Mouse (Mus musculus) heart, embryonic 12.5 days (tissue): ENCODE measurements around the gene Reln. TPM values are rescaled to one million over a fixed set of nuclear protein-coding genes. Genes with fewer than 3 reads are reported as not detected.
A peak's percentile ranks its signal among the peaks of the same experiment; 100 is the strongest.

Experiments
- ATAC-seq: fragments of 200-750 bp; cut with Nextera tagmentation; 2 replicates; pipeline ENCODE4 v1.8.0; 2017; ENCODE audit warnings: moderate TSS enrichment, moderate library complexity; ENCODE audit not compliant: insufficient number of reproducible peaks, low FRiP score
- H3K27ac ChIP-seq: fragments of 300-500 bp; sonication (generic); 2 replicates; pipeline ENCODE4 v1.5.1; 2016; ENCODE audit warnings: mild to moderate bottlenecking, moderate library complexity; ENCODE audit not compliant: poor library complexity, severe bottlenecking
- H3K27me3 ChIP-seq: fragments of 300-500 bp; sonication (generic); replicated peaks from 2 replicates; pipeline ENCODE4 v1.6.1; 2016; ENCODE audit warnings: mild to moderate bottlenecking, moderate library complexity
- H3K36me3 ChIP-seq: fragments of 300-500 bp; sonication (generic); 2 replicates; pipeline ENCODE4 v1.6.1; 2016; ENCODE audit warnings: mild to moderate bottlenecking, moderate library complexity
- H3K4me1 ChIP-seq: fragments of 300-500 bp; sonication (generic); replicated peaks from 2 replicates; pipeline ENCODE4 v1.6.1; 2016; ENCODE audit warnings: mild to moderate bottlenecking
- H3K4me2 ChIP-seq: fragments of 300-500 bp; sonication (generic); 2 replicates; pipeline ENCODE4 v1.6.1; 2016; ENCODE audit warnings: mild to moderate bottlenecking, moderate library complexity
- H3K4me3 ChIP-seq: fragments of 300-500 bp; sonication (generic); 2 replicates; pipeline ENCODE4 v1.5.1; 2016; ENCODE audit warnings: mild to moderate bottlenecking
- H3K9ac ChIP-seq: fragments of 300-500 bp; sonication (generic); 2 replicates; pipeline ENCODE4 v1.6.1; 2016; ENCODE audit warnings: mild to moderate bottlenecking, moderate library complexity
- H3K9me3 ChIP-seq: fragments of 300-500 bp; sonication (generic); replicated peaks from 2 replicates; pipeline ENCODE4 v1.6.1; 2016; ENCODE audit warnings: mild to moderate bottlenecking, moderate library complexity
- WGBS: fragments of 180-500 bp; shearing (Covaris S2); methylation state at CpG from one replicate; pipeline ENCODE4 v1.1.7; 2016; 5-methylcytosine and 5-hydroxymethylcytosine counted together
- polyA plus RNA-seq: library from polyadenylated mRNA; unstranded; fragments of >200 nt; fragmentation: Nextera tagmentation; extraction: Ambion mirVana; gene quantifications from 2 replicates; pipeline ENCODE4 v1.2.1, GENCODE M21; 2016

The Reln gene
- polyA plus RNA-seq, 1 experiment from 2014 or later: 4.6 TPM

GRCm38 (mm10) chr5:22335408-22335807 is 9.1 kb downstream of the Reln start:
- H3K4me3 ChIP-seq: no peak overlapping the region
- H3K27me3 ChIP-seq: peaks cover 5% of the 10 kb centered on the region
- H3K9ac ChIP-seq: no peak overlapping the region
- no peak for ATAC-seq
- peaks cover 8% of the 10 kb centered on the region; the same call in 1 of the 2 replicates for H3K4me1 ChIP-seq
- WGBS: 68% methylated on average over 3 of the region's 3 CpGs
- no peaks in the 10 kb centered on the region for H3K36me3 ChIP-seq
- H3K9me3 ChIP-seq: peaks cover 5% of the 10 kb centered on the region
- H3K4me2 ChIP-seq: no peak overlapping the region
- no peak overlapping the region for H3K27ac ChIP-seq

GRCm38 (mm10) chr5:22330802-22331201 is 13.7 kb downstream of the Reln start:
- ATAC-seq: no peak
- no peaks in the 10 kb centered on the region for H3K36me3 ChIP-seq
- no peak overlapping the region for H3K4me3 ChIP-seq
- H3K9ac ChIP-seq: no peak overlapping the region
- no peaks in the 10 kb centered on the region for H3K27me3 ChIP-seq
- WGBS: 28% methylated on average over 5 of the region's 5 CpGs
- H3K4me1 ChIP-seq: peaks cover 8% of the 10 kb centered on the region; the same call in 1 of the 2 replicates
- peaks cover 5% of the 10 kb centered on the region for H3K9me3 ChIP-seq
- H3K27ac ChIP-seq: no peak overlapping the region
- H3K4me2 ChIP-seq: no peak overlapping the region

- H3K9ac ChIP-seq: no peak overlapping the region
These were observed 15.8 kb downstream of the Reln start for GRCm38 (mm10) chr5:22328431-22329359.

GRCm38 (mm10) chr5:22327170-22327569 is 17.3 kb downstream of the Reln start:
- H3K4me2 ChIP-seq: no peak overlapping the region
- no peaks in the 10 kb centered on the region for H3K27me3 ChIP-seq
- no peak for ATAC-seq
- no peak overlapping the region for H3K9ac ChIP-seq
- H3K4me1 ChIP-seq: peaks cover 8% of the 10 kb centered on the region; the same call in 1 of the 2 replicates
- H3K9me3 ChIP-seq: no peaks in the 10 kb centered on the region
- H3K4me3 ChIP-seq: no peak overlapping the region
- 82% methylated on average over 3 of the region's 3 CpGs for WGBS
- H3K27ac ChIP-seq: no peak overlapping the region
- H3K36me3 ChIP-seq: no peaks in the 10 kb centered on the region

More at GRCm38 (mm10) chr5:22328431-22329359, 15.8 kb downstream of the Reln start:
- no peak overlapping the region for H3K4me2 ChIP-seq
- no peaks in the 10 kb centered on the region for H3K27me3 ChIP-seq
- no peak overlapping the region for H3K27ac ChIP-seq
- peaks cover 8% of the 10 kb centered on the region; the same call in 1 of the 2 replicates for H3K4me1 ChIP-seq
- ATAC-seq: no peak
- H3K9me3 ChIP-seq: peaks cover 4% of the 10 kb centered on the region
- H3K4me3 ChIP-seq: no peak overlapping the region
- 80% methylated on average over 8 of the region's 8 CpGs for WGBS
- no peaks in the 10 kb centered on the region for H3K36me3 ChIP-seq

- WGBS: 89% methylated on average over 1 of the region's 1 CpGs
These were observed 20.7 kb downstream of the Reln start for GRCm38 (mm10) chr5:22323801-22324200.

GRCm38 (mm10) chr5:22317807-22318206 is 26.7 kb downstream of the Reln start:
- peak; percentile 73 for ATAC-seq
- Histone ChIP-seq H3K4me1 (no peaks in the 10 kb centered on the region), H3K27me3 (no peaks in the 10 kb centered on the region), H3K9ac (no peak overlapping the region), H3K27ac (no peak overlapping the region), H3K4me3 (no peak overlapping the region), H3K9me3 (no peaks in the 10 kb centered on the region), H3K36me3 (no peaks in the 10 kb centered on the region), H3K4me2 (no peak overlapping the region)
- 72% methylated on average over 1 of the region's 1 CpGs for WGBS

More at GRCm38 (mm10) chr5:22323801-22324200, 20.7 kb downstream of the Reln start:
- no peak overlapping the region for H3K4me2 ChIP-seq
- H3K27ac ChIP-seq: no peak overlapping the region
- ATAC-seq: no peak
- H3K27me3 ChIP-seq: no peaks in the 10 kb centered on the region
- H3K36me3 ChIP-seq: no peaks in the 10 kb centered on the region
- no peaks in the 10 kb centered on the region for H3K9me3 ChIP-seq
- H3K4me3 ChIP-seq: no peak overlapping the region
- no peak overlapping the region for H3K9ac ChIP-seq
- H3K4me1 ChIP-seq: no peaks in the 10 kb centered on the region

GRCm38 (mm10) chr5:22316471-22316870 is 28.0 kb downstream of the Reln start:
- Histone ChIP-seq H3K9me3 (no peaks in the 10 kb centered on the region), H3K27me3 (no peaks in the 10 kb centered on the region), H3K4me3 (no peak overlapping the region), H3K9ac (no peak overlapping the region), H3K27ac (no peak overlapping the region), H3K4me2 (no peak overlapping the region), H3K36me3 (no peaks in the 10 kb centered on the region), H3K4me1 (no peaks in the 10 kb centered on the region)
- WGBS: 89% methylated on average over 7 of the region's 7 CpGs
- no peak for ATAC-seq

GRCm38 (mm10) chr5:22315990-22316389 is 28.5 kb downstream of the Reln start:
- H3K27ac ChIP-seq: no peak overlapping the region
- no peaks in the 10 kb centered on the region for H3K9me3 ChIP-seq
- no peak overlapping the region for H3K4me3 ChIP-seq
- H3K27me3 ChIP-seq: no peaks in the 10 kb centered on the region
- WGBS: 77% methylated on average over 2 of the region's 2 CpGs
- ATAC-seq: no peak
- H3K4me2 ChIP-seq: no peak overlapping the region
- H3K4me1 ChIP-seq: no peaks in the 10 kb centered on the region
- H3K36me3 ChIP-seq: no peaks in the 10 kb centered on the region
- H3K9ac ChIP-seq: no peak overlapping the region

- WGBS: 83% methylated on average over 10 of the region's 10 CpGs
- no peak overlapping the region for H3K9ac ChIP-seq
- H3K4me1 ChIP-seq: no peaks in the 10 kb centered on the region
- H3K4me2 ChIP-seq: no peak overlapping the region
- H3K27me3 ChIP-seq: no peaks in the 10 kb centered on the region
- no peak overlapping the region for H3K27ac ChIP-seq
- no peaks in the 10 kb centered on the region for H3K9me3 ChIP-seq
- ATAC-seq: no peak
- no peaks in the 10 kb centered on the region for H3K36me3 ChIP-seq
- H3K4me3 ChIP-seq: no peak overlapping the region
These were observed 31.5 kb downstream of the Reln start for GRCm38 (mm10) chr5:22312995-22313394.

GRCm38 (mm10) chr5:22311046-22311445 is 33.5 kb downstream of the Reln start:
- Histone ChIP-seq H3K4me2 (no peak overlapping the region), H3K27me3 (no peaks in the 10 kb centered on the region), H3K4me1 (no peaks in the 10 kb centered on the region), H3K27ac (no peak overlapping the region), H3K9me3 (no peaks in the 10 kb centered on the region), H3K4me3 (no peak overlapping the region), H3K36me3 (no peaks in the 10 kb centered on the region), H3K9ac (no peak overlapping the region)
- 85% methylated on average over 4 of the region's 4 CpGs for WGBS
- ATAC-seq: no peak

- H3K9ac ChIP-seq: no peak overlapping the region
- WGBS: 56% methylated on average over 2 of the region's 2 CpGs
- no peak for ATAC-seq
These were observed 35.5 kb downstream of the Reln start for GRCm38 (mm10) chr5:22309001-22309400.

More at GRCm38 (mm10) chr5:22309001-22309400, 35.5 kb downstream of the Reln start:
- Histone ChIP-seq H3K4me1 (no peaks in the 10 kb centered on the region), H3K27ac (no peak overlapping the region), H3K27me3 (no peaks in the 10 kb centered on the region), H3K4me3 (no peak overlapping the region), H3K36me3 (no peaks in the 10 kb centered on the region), H3K9me3 (no peaks in the 10 kb centered on the region), H3K4me2 (no peak overlapping the region)
